Mouse (Mus musculus) erythroblast, embryonic 14.5 days (primary cell): ENCODE results near the gene Bpifb5.
"Not testable (repeated sequence)": the region's sequence is repeated elsewhere in the genome, so short reads cannot be mapped to it uniquely, and the experiment has no call there.

Source experiments
- GATA1 ChIP-seq: IDR thresholded peaks from 2 replicates; pipeline ENCODE4 v1.6.1; 2012; ENCODE audit warnings: low read length, inconsistent platforms, mixed read lengths
- TAL1 ChIP-seq: IDR thresholded peaks from 3 replicates; pipeline ENCODE4 v1.6.1; 2012; ENCODE audit warnings: low read length, inconsistent platforms, mixed read lengths

- not testable (repeated sequence) for TF ChIP-seq TAL1, GATA1
Measured at GRCm38 (mm10) chr2:154181900-154182299, 41.6 kb upstream of the Bpifb5 start.
